Mouse (Mus musculus) right cerebral cortex, adult 2 months (tissue): ENCODE results near the gene Capn10.

Source experiments
- DNase-seq, 2 experiments: peaks; one replicate each; pipeline ENCODE4 v3.0.0; 2021 to 2022; ENCODE audit warnings: low spot score in 2 of 2

Capn10 gene

GRCm38 (mm10) chr1:92972854-92973253 is 38.7 kb downstream of the Capn10 start:
- DNase-seq: no peak

GRCm38 (mm10) chr1:92976141-92976566 is 42.0 kb downstream of the Capn10 start:
- no peak for DNase-seq

DNA sequence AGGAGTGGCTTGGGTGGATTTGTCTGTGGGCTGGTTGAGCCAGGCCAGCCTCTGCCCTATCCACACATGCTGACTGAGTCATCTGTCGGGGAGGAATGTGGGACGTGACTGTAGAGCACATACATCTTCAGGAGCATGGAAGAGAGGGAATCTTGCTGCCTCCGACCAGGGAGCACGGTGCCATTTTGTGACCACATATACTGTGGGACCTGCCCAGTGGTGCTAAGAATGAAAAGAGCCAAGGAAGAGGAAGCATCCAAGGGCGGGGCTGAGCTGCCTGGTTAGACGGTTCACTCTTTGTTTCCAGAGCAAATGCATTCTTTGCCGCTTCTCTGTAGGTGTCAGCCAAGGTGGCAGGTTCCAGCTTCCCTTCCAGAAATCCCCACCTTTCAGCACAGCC is 44.5 kb downstream of the Capn10 start:
- DNase-seq: no peak

DNA sequence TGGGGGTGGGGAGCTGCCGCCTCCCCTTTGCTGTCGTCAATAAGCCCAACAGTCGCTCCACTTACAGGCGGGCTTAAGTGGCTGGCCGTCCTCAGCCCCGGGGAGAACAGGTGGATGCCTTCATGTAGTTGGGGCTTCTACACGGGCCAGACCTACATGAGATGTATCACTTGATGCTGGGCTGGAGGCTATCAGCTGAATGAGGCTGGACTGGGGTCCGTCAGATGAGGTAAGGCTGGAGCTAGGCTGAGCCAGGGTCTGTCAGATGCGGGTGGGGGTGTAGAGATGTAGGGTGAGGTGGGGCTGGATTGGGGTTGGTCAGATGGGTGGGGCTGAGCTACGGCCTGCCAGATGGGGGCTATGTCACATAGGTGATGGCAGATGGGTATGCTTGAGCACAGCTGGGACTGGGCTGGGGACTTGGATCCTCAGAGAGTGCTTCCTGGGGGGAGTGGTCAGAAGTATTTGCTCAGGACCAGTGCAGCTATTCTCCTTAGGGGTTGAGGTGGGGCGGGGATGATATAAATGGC is 45.0 kb downstream of the Capn10 start:
- no peak for DNase-seq

- DNase-seq: no peak
Measured at GRCm38 (mm10) chr1:92981056-92981845, 47.1 kb downstream of the Capn10 start.

GRCm38 (mm10) chr1:92982931-92983605 is 48.9 kb downstream of the Capn10 start:
- DNase-seq: no peak

- no peak for DNase-seq
Measured at GRCm38 (mm10) chr1:92984999-92985398, 50.8 kb downstream of the Capn10 start.

DNA sequence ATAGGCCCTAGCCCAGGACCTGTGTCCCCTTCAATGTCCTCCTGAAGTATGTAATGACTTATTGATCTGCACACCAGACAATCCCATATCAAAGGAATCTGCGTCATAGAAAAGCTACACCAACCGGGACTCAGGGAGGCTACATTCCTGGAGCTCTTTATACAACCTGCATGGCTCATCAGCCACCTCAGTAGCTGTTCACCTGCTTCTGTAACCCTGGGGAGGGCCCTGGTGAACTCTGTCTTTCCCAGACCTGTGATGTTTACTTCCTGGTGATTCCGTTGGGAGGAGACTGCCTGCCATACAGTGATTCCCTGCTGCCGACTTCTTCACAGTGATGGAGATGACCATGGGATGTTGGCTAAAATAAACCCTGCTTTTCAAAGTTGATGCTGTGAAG is 54.7 kb downstream of the Capn10 start:
- DNase-seq: no peak

DNA sequence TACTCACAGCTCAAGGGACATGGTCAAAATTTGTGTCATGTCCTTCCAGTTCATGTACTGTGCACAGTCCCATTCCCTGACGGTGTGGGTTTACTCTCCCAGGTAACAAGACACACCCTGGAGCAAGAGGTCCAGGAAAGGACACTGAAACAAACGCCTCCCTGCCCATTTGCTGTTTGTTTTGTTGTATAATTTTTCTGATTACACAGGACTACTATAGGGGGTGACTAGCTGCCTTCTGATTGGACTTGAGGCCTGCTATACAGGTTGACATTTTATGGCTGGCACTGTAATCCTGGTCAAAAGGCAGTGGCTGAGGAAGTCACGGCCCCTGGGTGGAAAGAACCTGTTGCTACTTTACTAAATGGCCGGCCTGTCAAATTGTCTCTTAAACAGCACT is 55.7 kb downstream of the Capn10 start:
- DNase-seq: no peak

DNA sequence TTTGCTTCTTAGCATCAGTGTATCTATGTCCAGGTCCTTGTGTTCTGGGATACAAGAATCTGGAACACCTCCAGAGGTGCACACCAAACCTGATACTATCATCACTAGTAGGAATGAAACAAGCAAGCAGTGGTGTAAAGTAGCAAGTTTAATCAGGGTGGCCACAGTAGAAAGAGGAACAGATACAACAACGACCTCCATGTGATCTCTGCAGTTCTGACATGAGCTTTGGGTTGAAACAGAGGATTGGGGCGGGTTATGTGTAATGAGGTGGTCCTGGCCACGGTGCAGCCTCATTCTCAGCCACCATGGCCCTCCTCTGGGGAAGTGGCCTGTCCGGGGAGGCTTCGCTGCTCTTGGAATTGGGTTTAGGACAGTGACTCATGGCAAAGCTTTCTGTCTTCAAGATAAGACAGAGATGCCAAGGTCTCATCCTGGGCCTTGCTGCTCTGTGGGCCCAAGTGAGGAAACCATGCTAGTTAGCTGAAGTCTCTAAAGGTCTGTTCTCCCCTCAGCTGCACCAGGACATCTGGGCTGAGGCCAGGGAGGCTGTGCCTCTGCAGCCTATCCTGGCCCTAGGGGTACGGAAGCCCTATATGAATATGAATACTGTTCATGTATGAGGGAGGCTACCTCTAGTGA is 58.2 kb downstream of the Capn10 start:
- DNase-seq: no peak

GRCm38 (mm10) chr1:92992880-92993279 is 58.7 kb downstream of the Capn10 start:
- no peak for DNase-seq
